Mouse (Mus musculus): ENCODE measurements at regions not wholly inside any gene's neighbourhood (a gene's known extent, or its start where the extent isn't known, plus 50 kb on each side); places are given as distances from the start of the nearest gene placed in this dataset.

GRCm38 (mm10) chr15:96521125-96521455 is 60.4 kb upstream of the Scaf11 start:
- DNase-seq (ENCODE audit: low spot score), result no peak

- peak; percentile 48 for DNase-seq (ENCODE audit: low spot score)
Observed at GRCm38 (mm10) chr15:96520412-96521124, 59.9 kb upstream of the Scaf11 start.

- no peak for DNase-seq (ENCODE audit: low spot score)
Observed at GRCm38 (mm10) chr15:96518156-96518555, 57.5 kb upstream of the Scaf11 start.

- no peak for DNase-seq (ENCODE audit: low spot score)
Observed at GRCm38 (mm10) chr15:96515620-96516019, 55.0 kb upstream of the Scaf11 start.

GRCm38 (mm10) chr15:96512636-96513035 is 52.0 kb upstream of the Scaf11 start:
- DNase-seq (ENCODE audit: low spot score), result no peak
